Mouse (Mus musculus) kidney, postnatal 0 days (tissue): ENCODE data around the gene Rpl19. TPM values are rescaled to one million over a fixed set of nuclear protein-coding genes. Genes with fewer than 3 reads are reported as not detected.

ENCODE experiments used
- ATAC-seq: fragments of 200-750 bp; cut with Nextera tagmentation; replicated peaks from 2 replicates; pipeline ENCODE4 v1.8.0; 2017; ENCODE audit warnings: low read depth, moderate number of reproducible peaks, moderate TSS enrichment, moderate library complexity; ENCODE audit not compliant: low FRiP score
- DNase-seq: peaks from one replicate; pipeline ENCODE4 v3.0.0-alpha.2; 2016; ENCODE audit warnings: low spot score
- H3K27ac ChIP-seq: fragments of 300-500 bp; sonication (generic); 2 replicates; pipeline ENCODE4 v1.5.1; 2014; ENCODE audit warnings: mild to moderate bottlenecking
- H3K27me3 ChIP-seq: fragments of 300-500 bp; sonication (generic); 2 replicates; pipeline ENCODE4 v1.6.1; 2014; ENCODE audit warnings: low read length, mixed read lengths; ENCODE audit not compliant: insufficient read depth
- H3K36me3 ChIP-seq: fragments of 300-500 bp; sonication (generic); 2 replicates; pipeline ENCODE4 v1.6.1; 2014; ENCODE audit warnings: low read length, mixed read lengths; ENCODE audit not compliant: insufficient read depth
- H3K4me1 ChIP-seq: fragments of 300-500 bp; sonication (generic); replicated peaks from 2 replicates; pipeline ENCODE4 v1.6.1; 2014; ENCODE audit warnings: antibody characterized with exemption, low read length, mixed read lengths; ENCODE audit not compliant: insufficient read depth
- H3K4me2 ChIP-seq: fragments of 300-500 bp; sonication (generic); 2 replicates; pipeline ENCODE4 v1.6.1; 2014; ENCODE audit warnings: mild to moderate bottlenecking, low read length, moderate library complexity, mixed read lengths
- H3K4me3 ChIP-seq: fragments of 300-500 bp; sonication (generic); replicated peaks from 2 replicates; pipeline ENCODE4 v1.5.1; 2014; ENCODE audit warnings: low read depth, low read length
- H3K9ac ChIP-seq: fragments of 300-500 bp; sonication (generic); 2 replicates; pipeline ENCODE4 v1.6.1; 2014; ENCODE audit warnings: low read depth, low read length
- H3K9me3 ChIP-seq: fragments of 300-500 bp; sonication (generic); replicated peaks from 2 replicates; pipeline ENCODE4 v1.6.1; 2016; ENCODE audit warnings: low read length, inconsistent platforms, mixed read lengths
- CTCF ChIP-seq: IDR thresholded peaks from 2 replicates; pipeline ENCODE4 v1.5.1; 2016; ENCODE audit warnings: antibody characterized with exemption, low read depth, mild to moderate bottlenecking, moderate library complexity
- WGBS: fragments of 180-500 bp; shearing (Covaris S2); extraction: QIAGEN DNeasy Blood & Tissue Kit; methylation state at CpG from one replicate; pipeline ENCODE4 v1.1.7; 2014; 5-methylcytosine and 5-hydroxymethylcytosine counted together
- polyA plus RNA-seq: library from polyadenylated mRNA; unstranded; fragments of >200 nt; fragmentation: Nextera tagmentation; extraction: Ambion mirVana; gene quantifications from 2 replicates; pipeline ENCODE4 v1.2.1, GENCODE M21; 2015

The Rpl19 gene
- polyA plus RNA-seq, 1 experiment from 2014 or later: 1,182 TPM

DNA sequence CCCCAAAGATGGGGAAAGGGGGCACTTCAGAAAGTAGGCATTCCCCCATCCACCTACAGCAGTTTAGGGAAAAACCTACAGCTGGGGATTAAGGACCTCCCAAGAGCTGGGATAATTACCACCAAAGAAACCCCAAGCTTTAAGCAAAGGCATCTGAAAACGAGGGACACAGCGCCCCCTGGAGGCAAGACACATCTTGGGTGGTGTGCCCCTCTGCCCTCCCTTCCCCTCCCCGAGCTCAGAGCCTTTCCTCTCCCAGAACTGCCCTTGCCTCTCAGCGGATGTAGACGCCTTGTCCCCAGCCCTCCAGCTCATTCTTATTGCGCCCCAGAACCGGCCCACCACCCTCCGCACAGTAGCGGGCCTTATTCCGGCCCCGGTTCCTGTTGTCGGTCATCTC, 23.9 kb upstream of the Rpl19 start:
- peaks cover 11% of the 10 kb centered on the region for H3K4me1 ChIP-seq
- H3K9me3 ChIP-seq: no peaks in the 10 kb centered on the region
- 30% methylated on average over 12 of the region's 12 CpGs for WGBS
- no peak overlapping the region for H3K9ac ChIP-seq
- H3K27ac ChIP-seq: no peak overlapping the region
- H3K4me3 ChIP-seq: no peak overlapping the region
- DNase-seq (peak; percentile 89), ATAC-seq (peak; percentile 23; the same call in 1 of the 2 replicates)
- 0 out of 2 replicates have a peak, but pooled peaks cover 4% of the 10 kb centered on the region for H3K36me3 ChIP-seq
- 0 out of 2 replicates have a peak, but pooled peaks cover 4% of the 10 kb centered on the region for H3K27me3 ChIP-seq
- peak overlapping the region; percentile 28; the same call in 1 of the 2 replicates for H3K4me2 ChIP-seq
- peak; percentile 83 for TF ChIP-seq CTCF

- Histone ChIP-seq H3K4me1 (peaks cover 11% of the 10 kb centered on the region), H3K4me2 (peak overlapping the region; percentile 28; the same call in 1 of the 2 replicates), H3K4me3 (no peak overlapping the region), H3K27ac (no peak overlapping the region), H3K27me3 (0 out of 2 replicates have a peak, but pooled peaks cover 4% of the 10 kb centered on the region), H3K9ac (no peak overlapping the region), H3K9me3 (no peaks in the 10 kb centered on the region), H3K36me3 (0 out of 2 replicates have a peak, but pooled peaks cover 4% of the 10 kb centered on the region)
- no peak for TF ChIP-seq CTCF
- ATAC-seq (0 out of 2 replicates have a peak, but pooled peaks have one; percentile 16), DNase-seq (no peak)
- WGBS: 49% methylated on average over 17 of the region's 17 CpGs
These were observed 23.3 kb upstream of the Rpl19 start for GRCm38 (mm10) chr11:98003171-98003671.

- ATAC-seq (no peak), DNase-seq (no peak)
- Histone ChIP-seq H3K4me2 (no peak overlapping the region), H3K36me3 (0 out of 2 replicates have a peak, but pooled peaks cover 4% of the 10 kb centered on the region), H3K4me1 (peaks cover 11% of the 10 kb centered on the region), H3K27me3 (0 out of 2 replicates have a peak, but pooled peaks cover 4% of the 10 kb centered on the region), H3K4me3 (no peak overlapping the region), H3K27ac (no peak overlapping the region), H3K9me3 (no peaks in the 10 kb centered on the region), H3K9ac (no peak overlapping the region)
- TF ChIP-seq CTCF: no peak
- WGBS: 70% methylated on average over 8 of the region's 8 CpGs
These were observed 22.3 kb upstream of the Rpl19 start for GRCm38 (mm10) chr11:98004161-98004560.

DNA sequence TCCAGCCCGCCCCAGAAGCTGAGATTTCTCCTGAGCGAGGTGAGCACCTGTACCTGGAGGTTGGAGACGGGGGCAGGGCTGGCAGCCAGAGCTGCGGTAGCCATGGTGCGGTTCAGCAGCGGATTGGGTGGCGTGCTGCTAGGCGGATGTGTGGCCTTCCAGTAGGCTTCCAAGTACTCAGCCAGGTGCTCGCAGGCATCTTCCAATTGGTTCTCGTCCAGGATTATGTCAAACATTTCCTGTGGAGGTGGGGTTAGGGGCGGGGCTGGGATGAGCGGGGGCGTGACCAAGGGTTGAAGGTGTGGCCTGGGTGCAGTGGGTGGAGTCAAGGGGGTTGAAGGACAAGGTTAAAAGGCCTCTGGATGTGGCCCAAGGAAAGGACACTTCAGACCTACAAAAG, 21.4 kb upstream of the Rpl19 start:
- DNase-seq (no peak), ATAC-seq (no peak)
- peaks cover 8% of the 10 kb centered on the region for H3K4me1 ChIP-seq
- TF ChIP-seq CTCF: no peak
- no peak overlapping the region for H3K4me2 ChIP-seq
- 0 out of 2 replicates have a peak, but pooled peaks cover 8% of the 10 kb centered on the region for H3K36me3 ChIP-seq
- 0 out of 2 replicates have a peak, but pooled peaks cover 4% of the 10 kb centered on the region for H3K27me3 ChIP-seq
- no peak overlapping the region for H3K9ac ChIP-seq
- no peaks in the 10 kb centered on the region for H3K9me3 ChIP-seq
- no peak overlapping the region for H3K4me3 ChIP-seq
- H3K27ac ChIP-seq: no peak overlapping the region
- 64% methylated on average over 13 of the region's 13 CpGs for WGBS

DNA sequence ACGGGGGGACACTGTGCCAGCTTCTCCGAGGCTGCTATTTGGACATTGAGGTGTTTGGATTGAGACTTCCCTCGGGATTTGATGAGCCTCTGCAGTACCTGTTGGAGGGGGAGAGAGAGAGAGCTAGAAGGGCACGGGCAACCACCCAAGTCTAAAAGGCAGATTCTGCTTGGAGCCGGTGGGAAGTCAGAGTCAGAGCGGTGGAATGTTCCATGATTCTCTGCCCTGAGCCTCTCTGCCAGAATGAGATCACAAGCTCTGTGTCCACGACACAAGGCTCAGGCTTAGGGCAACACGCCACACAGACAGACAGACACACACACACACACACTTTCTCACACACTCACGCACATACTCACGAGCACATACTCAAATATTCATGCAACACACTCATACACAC, 20.8 kb upstream of the Rpl19 start:
- H3K4me2 ChIP-seq: no peak overlapping the region
- TF ChIP-seq CTCF: no peak
- no peaks in the 10 kb centered on the region for H3K9me3 ChIP-seq
- 0 out of 2 replicates have a peak, but pooled peaks cover 11% of the 10 kb centered on the region for H3K36me3 ChIP-seq
- no peak overlapping the region for H3K4me3 ChIP-seq
- DNase-seq (no peak), ATAC-seq (no peak)
- H3K27me3 ChIP-seq: 0 out of 2 replicates have a peak, but pooled peaks cover 4% of the 10 kb centered on the region
- 79% methylated on average over 10 of the region's 10 CpGs for WGBS
- H3K27ac ChIP-seq: no peak overlapping the region
- H3K4me1 ChIP-seq: peaks cover 8% of the 10 kb centered on the region
- no peak overlapping the region for H3K9ac ChIP-seq

- TF ChIP-seq CTCF: no peak
- no peak overlapping the region for H3K4me2 ChIP-seq
- 0 out of 2 replicates have a peak, but pooled peaks cover 15% of the 10 kb centered on the region for H3K36me3 ChIP-seq
- no peaks in the 10 kb centered on the region for H3K9me3 ChIP-seq
- peaks cover 4% of the 10 kb centered on the region for H3K4me1 ChIP-seq
- H3K27ac ChIP-seq: no peak overlapping the region
- ATAC-seq: no peak
- H3K4me3 ChIP-seq: no peak overlapping the region
- H3K9ac ChIP-seq: no peak overlapping the region
- 75% methylated on average over 11 of the region's 11 CpGs for WGBS
- H3K27me3 ChIP-seq: no peaks in the 10 kb centered on the region
- no peak for DNase-seq
These were observed 18.4 kb upstream of the Rpl19 start for GRCm38 (mm10) chr11:98008087-98008486.
